Mouse (Mus musculus) duodenum, adult 2 months (tissue): Measurements from ENCODE around the gene Vmn2r86. TPM values are rescaled to one million over a fixed set of nuclear protein-coding genes. Genes with fewer than 3 reads are reported as not detected.

Source experiments
- polyA plus RNA-seq: library from polyadenylated mRNA; depleted of rRNA; stranded (reverse); fragments of >200 nt; gene quantifications from 2 replicates; pipeline ENCODE4 v1.2.3, GENCODE M21; 2012; ENCODE audit warnings: low replicate concordance; rRNA removed

Vmn2r86 gene
- polyA plus RNA-seq = not detected in 2 replicates

GRCm38 (mm10) chr10:130455950-130456349 lies at the start of gene Vmn2r86:
Vmn2r86 (minus strand) TSS chr10:130456050.

DNA sequence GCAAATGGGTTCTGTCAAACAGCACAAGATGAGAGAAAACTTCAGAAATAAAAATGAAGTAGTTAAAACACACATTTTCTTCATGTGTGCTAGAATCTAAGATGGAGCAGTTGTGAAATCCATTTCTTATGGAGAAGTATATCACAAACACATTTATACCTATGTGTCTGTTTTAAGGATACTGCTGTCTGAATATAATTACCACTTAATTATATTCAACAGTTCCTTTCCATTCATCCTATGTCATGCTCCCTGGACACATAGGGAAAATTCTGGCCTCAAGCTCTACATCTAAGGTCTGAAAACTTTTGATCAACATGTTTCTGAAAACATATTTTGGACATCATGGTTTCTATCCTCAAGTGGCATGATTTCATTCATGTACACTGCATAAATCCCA lies 41.4 kb upstream of the Vmn2r86 start, which contains the start of gene Vmn2r87:
Vmn2r87 (minus strand) TSS at position 101 of the 400 bp plus-strand sequence.

GRCm38 (mm10) chr10:130429603-130430002 lies 26.2 kb downstream of the Vmn2r86 start, which contains the start of gene Vmn2r85:
Vmn2r85 (minus strand) TSS chr10:130429703.

GRCm38 (mm10) chr10:130394232-130394631 lies 61.6 kb downstream of the Vmn2r86 start, which contains the start of gene Vmn2r84:
Vmn2r84 (minus strand) TSS chr10:130394332.

Other genes with a start within 250 kb of the Vmn2r86 start
- gene Olfr827, start 241.6 kb downstream of the Vmn2r86 start, polyA plus RNA-seq = not detected in 2 replicates
- gene Neurod4, start 175.8 kb downstream of the Vmn2r86 start, polyA plus RNA-seq = not detected in 2 replicates
- 0.08 TPM in 1 of 2 replicates, not detected in the other for gene Tespa1, start 133.2 kb downstream of the Vmn2r86 start, polyA plus RNA-seq
- not detected in 2 replicates for gene Vmn2r84, start 61.7 kb downstream of the Vmn2r86 start, polyA plus RNA-seq
- not detected in 2 replicates for gene Vmn2r85, start 26.3 kb downstream of the Vmn2r86 start, polyA plus RNA-seq
- not detected in 2 replicates for gene Vmn2r87, start 41.3 kb upstream of the Vmn2r86 start, polyA plus RNA-seq